Mouse (Mus musculus) left cerebral cortex, postnatal 14 days (tissue): ENCODE data around the gene Ceacam18. TPM values are rescaled to one million over a fixed set of nuclear protein-coding genes. Genes with fewer than 3 reads are reported as not detected.
"Not testable (repeated sequence)": the region's sequence is repeated elsewhere in the genome, so short reads cannot be mapped to it uniquely, and the experiment has no call there.

ENCODE experiments used
- DNase-seq, 2 experiments: peaks; one replicate each; pipeline ENCODE4 v3.0.0; 2021 to 2022; ENCODE audit warnings: low spot score in 2 of 2, mixed read lengths in 1 of 2
- intact Hi-C: fragments of 180-260 bp; cut with DNase I; formaldehyde crosslinking; loops from one replicate; pipeline ENCODE4 v1.15.1; 2025
- total RNA-seq, 2 experiments: library from RNA; stranded (reverse); gene quantifications; 2 replicates each; pipeline ENCODE4 v1.2.3; 2021

Ceacam18 gene
- total RNA-seq, 2 experiments from 2014 or later = 0.18 TPM; not detected in 1

- no peak for DNase-seq
- intact Hi-C loops = no loop called here
Observed at GRCm38 (mm10) chr7:43660002-43660401, 25.5 kb downstream of the Ceacam18 start, which contains the start of gene Siglece. Gene Siglece (minus strand): TSS chr7:43660161.

GRCm38 (mm10) chr7:43662804-43663203, 28.3 kb downstream of the Ceacam18 start:
- intact Hi-C loops = no loop called here

GRCm38 (mm10) chr7:43667221-43667620, 32.7 kb downstream of the Ceacam18 start:
- DNase-seq = not testable (repeated sequence)
- intact Hi-C loops = loop anchor here (5.0 kb wide), 1 partner anchor 105 kb away; the partner anchor contains the start of gene Zfp658

More at GRCm38 (mm10) chr7:43662804-43663203, 28.3 kb downstream of the Ceacam18 start:
- no peak for DNase-seq

- intact Hi-C loops = loop anchor here (5.0 kb wide), 1 partner anchor 106 kb away; the partner anchor contains the start of gene Zfp658
- DNase-seq = no peak
Observed at GRCm38 (mm10) chr7:43668582-43668981, 34.1 kb downstream of the Ceacam18 start.

GRCm38 (mm10) chr7:43671064-43671808, 36.7 kb downstream of the Ceacam18 start:
- no peak for DNase-seq

GRCm38 (mm10) chr7:43671809-43672580, 37.5 kb downstream of the Ceacam18 start, which contains the start of gene Ctu1:
Gene Ctu1 (plus strand): TSS chr7:43672016.
- DNase-seq = peak; percentile 93 to 97
- intact Hi-C loops = no loop called here

More at GRCm38 (mm10) chr7:43671064-43671808, 36.7 kb downstream of the Ceacam18 start:
- intact Hi-C loops = no loop called here

- intact Hi-C loops = no loop called here
- DNase-seq = peak in 1 of 2 experiments; percentile 25
Observed at GRCm38 (mm10) chr7:43672581-43673260, 38.2 kb downstream of the Ceacam18 start.

- DNase-seq = no peak
- intact Hi-C loops = loop anchor here (5.0 kb wide), 1 partner anchor 88 kb away; no protein-coding TSS in a partner anchor
Observed at GRCm38 (mm10) chr7:43675091-43675490, 40.6 kb downstream of the Ceacam18 start.

GRCm38 (mm10) chr7:43678517-43678916, 44.0 kb downstream of the Ceacam18 start:
- DNase-seq = peak; percentile 32 to 40
- intact Hi-C loops = loop anchor here (5.0 kb wide), 1 partner anchor 91 kb away; no protein-coding TSS in a partner anchor

- DNase-seq = peak; percentile 81 to 87
- intact Hi-C loops = loop anchor here (2.0 to 5.0 kb wide), 2 partner anchors 101 to 214 kb away; partner anchors contain the start of gene Klk10
Observed at GRCm38 (mm10) chr7:43680960-43681359, 46.5 kb downstream of the Ceacam18 start.

- DNase-seq = not testable (repeated sequence)
- intact Hi-C loops = loop anchor here (5.0 kb wide), 1 partner anchor 100 kb away; the partner anchor contains the start of gene Klk10
Observed at GRCm38 (mm10) chr7:43682511-43682910, 48.0 kb downstream of the Ceacam18 start.

GRCm38 (mm10) chr7:43685088-43685487, 50.6 kb downstream of the Ceacam18 start:
- intact Hi-C loops = no loop called here
- no peak for DNase-seq

- intact Hi-C loops = loop anchor here (10.0 kb wide), 1 partner anchor 45 kb away; no protein-coding TSS in a partner anchor
- DNase-seq = no peak
Observed at GRCm38 (mm10) chr7:43690118-43690517, 55.6 kb downstream of the Ceacam18 start, which contains the start of gene Klk14. Gene Klk14 (plus strand): TSS chr7:43690418.

Other genes starting within 250 kb of the Ceacam18 start
- gene Siglecg, start 226.5 kb upstream of the Ceacam18 start, total RNA-seq = under 1 TPM in 1 of 2 experiments, not detected in 1; 0.42 TPM
- not detected for gene Lim2, start 207.0 kb upstream of the Ceacam18 start, total RNA-seq
- not detected for gene Nkg7, start 197.6 kb upstream of the Ceacam18 start, total RNA-seq
- not detected for gene Cldnd2, start 193.9 kb upstream of the Ceacam18 start, total RNA-seq
- gene Etfb, start 190.6 kb upstream of the Ceacam18 start, total RNA-seq = 10 to 100 TPM; 51.9 to 52.6 TPM
- 1 to 10 TPM in 1 of 2 experiments, under 1 TPM in 1; 0.86 to 2.0 TPM for gene Gm45233, start 190.6 kb upstream of the Ceacam18 start, total RNA-seq
- gene Vsig10l, start 171.6 kb upstream of the Ceacam18 start, total RNA-seq = 1 to 10 TPM; 3.3 to 4.6 TPM
- 10 to 100 TPM; 42.7 to 46.3 TPM for gene Iglon5, start 144.6 kb upstream of the Ceacam18 start, total RNA-seq
- not detected for gene 4931406B18Rik, start 128.8 kb upstream of the Ceacam18 start, total RNA-seq
- 1 to 10 TPM; 5.7 to 6.1 TPM for gene Cd33, start 90.3 kb upstream of the Ceacam18 start, total RNA-seq
- gene Zfp658, start 72.5 kb upstream of the Ceacam18 start, total RNA-seq = 1 to 10 TPM; 4.9 TPM
- gene Zfp719, start 55.1 kb upstream of the Ceacam18 start, total RNA-seq = 10 to 100 TPM; 17.6 to 21.3 TPM
- gene Zfp819, start 27.5 kb upstream of the Ceacam18 start, total RNA-seq = under 1 TPM; 0.17 to 0.20 TPM
- gene Siglece, start 25.5 kb downstream of the Ceacam18 start, total RNA-seq = 1 to 10 TPM; 1.2 to 1.5 TPM
- 1 to 10 TPM; 8.2 to 8.9 TPM for gene Ctu1, start 37.3 kb downstream of the Ceacam18 start, total RNA-seq
- not detected for gene Klk14, start 55.7 kb downstream of the Ceacam18 start, total RNA-seq
- not detected for gene Klk13, start 77.9 kb downstream of the Ceacam18 start, total RNA-seq
- not detected for gene Klk12, start 134.2 kb downstream of the Ceacam18 start, total RNA-seq
- gene Klk11, start 139.9 kb downstream of the Ceacam18 start, total RNA-seq = not detected
- under 1 TPM in 1 of 2 experiments, not detected in 1; 0.40 TPM for gene Klk10, start 146.3 kb downstream of the Ceacam18 start, total RNA-seq
- not detected for gene Klk9, start 157.2 kb downstream of the Ceacam18 start, total RNA-seq
- gene Klk8, start 162.9 kb downstream of the Ceacam18 start, total RNA-seq = 1 to 10 TPM; 3.3 to 5.5 TPM
- not detected for gene Klk7, start 176.6 kb downstream of the Ceacam18 start, total RNA-seq
- not detected for gene Klk6, start 189.8 kb downstream of the Ceacam18 start, total RNA-seq
- not detected for gene Klk5, start 207.3 kb downstream of the Ceacam18 start, total RNA-seq
- gene Klk4, start 246.5 kb downstream of the Ceacam18 start, total RNA-seq = not detected